Mouse (Mus musculus) brain, embryonic 14.5 days (tissue): Measurements from ENCODE around the gene Fmr1. TPM values are rescaled to one million over a fixed set of nuclear protein-coding genes. Genes with fewer than 3 reads are reported as not detected.
A peak's percentile ranks its signal among the peaks of the same experiment; 100 is the strongest.
"Not testable (repeated sequence)": the region's sequence is repeated elsewhere in the genome, so short reads cannot be mapped to it uniquely, and the experiment has no call there.

Experiments
- DNase-seq: peaks from one replicate; pipeline ENCODE4 v3.0.0-alpha.2; 2011; ENCODE audit warnings: low read depth
- CTCF ChIP-seq: fragments of 200-500 bp; IDR thresholded peaks from 2 replicates; pipeline ENCODE4 v1.5.1; 2012; ENCODE audit warnings: inconsistent platforms, mild to moderate bottlenecking, moderate library complexity, borderline replicate concordance; ENCODE audit not compliant: insufficient read depth, insufficient read length; ENCODE audit errors: extremely low read depth
- POLR2A ChIP-seq: fragments of 200-500 bp; IDR thresholded peaks from 2 replicates; pipeline ENCODE4 v1.6.1; 2012; ENCODE audit warnings: mild to moderate bottlenecking, inconsistent platforms, borderline replicate concordance; ENCODE audit not compliant: poor library complexity, insufficient read depth, insufficient read length, severe bottlenecking; ENCODE audit errors: extremely low read depth
- polyA plus RNA-seq: library from polyadenylated mRNA; depleted of rRNA; stranded (reverse); fragments of >200 nt; gene quantifications from 2 replicates; pipeline ENCODE4 v1.2.3, GENCODE M21; 2012; rRNA removed

The Fmr1 gene
- 41.5 and 45.9 TPM in 2 replicates for polyA plus RNA-seq

GRCm38 (mm10) chrX:68678333-68678740 is at the start of gene Fmr1:
Fmr1 (plus strand) TSS chrX:68678541.
- peak; percentile 98 for DNase-seq
- TF ChIP-seq POLR2A (peak; percentile 73), CTCF (no peak)

GRCm38 (mm10) chrX:68641603-68642002 is 36.7 kb upstream of the Fmr1 start:
- no peak for TF ChIP-seq CTCF
- no peak for TF ChIP-seq POLR2A
- peak; percentile 8 for DNase-seq

- DNase-seq, result peak; percentile 81
- no peak for TF ChIP-seq POLR2A
- TF ChIP-seq CTCF, result no peak
Observed at GRCm38 (mm10) chrX:68645154-68645919, 33.0 kb upstream of the Fmr1 start.

- no peak for DNase-seq
- TF ChIP-seq POLR2A (no peak), CTCF (no peak)
Observed at GRCm38 (mm10) chrX:68677508-68677907, 833 bp upstream of the Fmr1 start.

GRCm38 (mm10) chrX:68678815-68679486 is 610 bp downstream of the Fmr1 start:
- TF ChIP-seq CTCF, result no peak
- TF ChIP-seq POLR2A, result no peak
- peak; percentile 56 for DNase-seq

GRCm38 (mm10) chrX:68684706-68685105 is 6.4 kb downstream of the Fmr1 start:
- DNase-seq, result no peak
- no peak for TF ChIP-seq POLR2A
- TF ChIP-seq CTCF, result no peak

- DNase-seq, result not testable (repeated sequence)
Observed at GRCm38 (mm10) chrX:68691936-68692335, 13.6 kb downstream of the Fmr1 start.

GRCm38 (mm10) chrX:68736902-68737301 is 58.6 kb downstream of the Fmr1 start:
- no peak for DNase-seq
- TF ChIP-seq POLR2A (no peak), CTCF (no peak)

GRCm38 (mm10) chrX:68740088-68740487 is 61.7 kb downstream of the Fmr1 start:
- DNase-seq, result no peak
- no peak for TF ChIP-seq POLR2A
- no peak for TF ChIP-seq CTCF

GRCm38 (mm10) chrX:68761606-68762005 is 83.3 kb downstream of the Fmr1 start, which contains the start of gene Fmr1nb:
Fmr1nb (plus strand) TSS chrX:68761839.
- no peak for TF ChIP-seq POLR2A
- TF ChIP-seq CTCF, result no peak
- no peak for DNase-seq

Other genes with a start within 250 kb of the Fmr1 start
- gene Fmr1nb, start 83.3 kb downstream of the Fmr1 start, polyA plus RNA-seq, result 0.23 and 0.34 TPM in 2 replicates
- 0.58 and 0.71 TPM in 2 replicates for gene Gm14698, start 142.6 kb downstream of the Fmr1 start, polyA plus RNA-seq
- not detected in 2 replicates for gene Gm6812, start 214.5 kb downstream of the Fmr1 start, polyA plus RNA-seq